Mouse (Mus musculus): ENCODE measurements around the gene Bricd5.

DNA sequence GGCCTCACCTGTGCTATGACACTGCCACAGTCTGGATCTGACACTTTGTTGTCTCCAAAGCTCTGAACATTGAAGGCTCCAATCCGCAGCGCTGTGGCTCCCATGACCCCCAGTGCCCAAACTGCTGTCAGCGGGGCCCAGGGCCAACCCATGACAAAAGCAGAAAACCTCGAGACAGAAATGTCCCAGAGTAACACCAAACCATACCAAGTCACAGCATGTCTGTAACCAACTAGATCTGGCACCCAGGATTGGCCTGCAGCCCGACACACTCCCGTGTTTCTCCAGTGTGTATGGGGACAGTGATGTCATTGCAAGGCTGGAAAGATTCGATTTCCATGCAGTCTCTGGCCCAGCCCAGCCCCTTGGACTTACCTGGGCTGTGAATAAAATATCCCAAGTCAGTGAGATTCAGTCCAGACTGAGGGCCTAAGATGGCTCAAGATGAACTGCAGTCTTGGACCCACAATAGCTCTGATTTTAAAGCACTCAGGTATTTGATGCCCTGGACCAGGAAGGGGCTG, 31.0 kb upstream of the Bricd5 start, which contains the start of gene Dnase1l2:
- TF ChIP-seq HCFC1 (IDR thresholded peaks at IDR 0.05; ENCODE audit: low read depth, low read length), result no peak
- no peak for TF ChIP-seq ZC3H11A (IDR thresholded peaks at IDR 0.05; ENCODE audit: low read depth, low read length)
- TF ChIP-seq ETS1 (conservative IDR thresholded peaks at IDR 0.05; ENCODE audit: low read depth, low read length), result no peak
